Mouse (Mus musculus) brain, embryonic 14.5 days (tissue): ENCODE results near the gene Elovl6.

Experiments used
- CTCF ChIP-seq: fragments of 200-500 bp; IDR thresholded peaks from 2 replicates; pipeline ENCODE4 v1.5.1; 2012; ENCODE audit warnings: inconsistent platforms, mild to moderate bottlenecking, moderate library complexity, borderline replicate concordance; ENCODE audit not compliant: insufficient read depth, insufficient read length; ENCODE audit errors: extremely low read depth
- POLR2A ChIP-seq: fragments of 200-500 bp; IDR thresholded peaks from 2 replicates; pipeline ENCODE4 v1.6.1; 2012; ENCODE audit warnings: mild to moderate bottlenecking, inconsistent platforms, borderline replicate concordance; ENCODE audit not compliant: poor library complexity, insufficient read depth, insufficient read length, severe bottlenecking; ENCODE audit errors: extremely low read depth

GRCm38 (mm10) chr3:129686196-129686595 is 154.0 kb downstream of the Elovl6 start:
- TF ChIP-seq POLR2A (no peak), CTCF (no peak)
